Mouse (Mus musculus): ENCODE measurements at regions not wholly inside any gene's neighbourhood (a gene's known extent, or its start where the extent isn't known, plus 50 kb on each side); places are given as distances from the start of the nearest gene placed in this dataset.

DNA sequence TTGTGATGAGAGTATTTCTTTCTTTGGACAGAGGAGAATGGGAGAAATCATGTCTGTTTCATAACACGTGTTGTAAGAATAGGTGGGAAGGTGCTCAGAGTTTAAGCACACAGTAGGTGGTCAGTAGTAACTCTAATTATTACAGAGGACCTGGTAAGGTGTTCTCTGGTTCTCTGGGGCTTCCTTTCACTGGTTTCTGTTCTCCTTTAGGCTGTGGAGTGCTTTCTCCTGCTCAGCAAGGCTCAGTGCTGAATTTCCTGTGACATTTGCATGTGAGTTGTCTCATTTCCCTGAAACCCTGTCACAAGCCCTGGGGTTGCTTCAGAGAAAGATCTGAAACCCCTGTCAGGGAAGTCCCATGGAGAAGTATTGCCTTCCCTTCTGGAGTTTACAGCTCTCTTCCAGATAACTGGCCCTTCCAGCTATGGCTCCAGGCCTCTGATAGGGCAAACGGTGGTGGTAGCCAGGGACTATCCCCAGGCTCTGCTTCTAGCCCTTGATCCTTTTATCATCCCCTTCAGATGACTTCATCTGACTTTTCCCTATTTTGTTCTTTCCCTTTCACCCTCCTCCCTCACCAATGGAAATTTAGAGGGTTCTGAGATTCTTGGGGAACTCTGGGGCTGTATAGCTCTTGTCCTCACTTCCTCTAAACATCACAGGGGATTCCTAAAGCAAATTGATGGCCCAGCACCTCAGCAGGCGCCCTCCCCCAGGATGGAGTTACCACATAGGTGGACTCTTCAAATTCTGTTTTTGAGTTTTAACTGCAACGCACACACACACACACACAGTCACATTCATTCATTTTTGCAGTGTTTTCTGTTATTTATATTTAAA lies 199.6 kb upstream of the Marcks start:
- TF ChIP-seq JUND (conservative IDR thresholded peaks at IDR 0.05; ENCODE audit: low read depth, low read length) (peak; percentile 77), BHLHE40 (IDR thresholded peaks at IDR 0.05; ENCODE audit: low read depth, low read length) (peak; percentile 91), EP300 (IDR thresholded peaks at IDR 0.05; ENCODE audit: low read length) (peak; percentile 98), CHD2 (IDR thresholded peaks at IDR 0.05; ENCODE audit: low read length) (peak; percentile 72), ETS1 (conservative IDR thresholded peaks at IDR 0.05; ENCODE audit: low read depth, low read length) (peak; percentile 96), MYC (IDR thresholded peaks at IDR 0.05; ENCODE audit: low read depth, low read length) (peak; percentile 81), KAT2A (IDR thresholded peaks at IDR 0.05; ENCODE audit: insufficient replicate concordance, low read length) (no peak), TBP (conservative IDR thresholded peaks at IDR 0.05; ENCODE audit: low read depth, low read length) (0 out of 2 replicates have a peak, but pooled peaks have one; percentile 31), USF1 (IDR thresholded peaks at IDR 0.05; ENCODE audit: low read depth, low read length) (no peak), ELF1 (IDR thresholded peaks at IDR 0.05; ENCODE audit: low read depth, low read length) (peak; percentile 53), ZC3H11A (IDR thresholded peaks at IDR 0.05; ENCODE audit: low read depth, low read length) (no peak), NELFE (IDR thresholded peaks at IDR 0.05; ENCODE audit: low read depth, low read length) (no peak), ZNF384 (IDR thresholded peaks at IDR 0.05; ENCODE audit: low read depth, low read length) (peak; percentile 56), PAX5 (IDR thresholded peaks at IDR 0.05; ENCODE audit: low read length) (no peak), MAZ (IDR thresholded peaks at IDR 0.05; ENCODE audit: low read depth, low read length) (peak; percentile 35), USF2 (conservative IDR thresholded peaks at IDR 0.05; ENCODE audit: low read depth, low read length) (no peak; the same call in 1 of the 2 replicates), MXI1 (IDR thresholded peaks at IDR 0.05; ENCODE audit: low read depth, low read length) (no peak; the same call in 1 of the 2 replicates), GABPA (IDR thresholded peaks at IDR 0.05; ENCODE audit: insufficient replicate concordance, low read depth, low read length) (no peak), MAFK (IDR thresholded peaks at IDR 0.05; ENCODE audit: insufficient replicate concordance, low read length) (peak; percentile 93), POLR2AphosphoS2 (IDR thresholded peaks at IDR 0.05; ENCODE audit: low read depth, low read length) (no peak), CHD1 (IDR thresholded peaks at IDR 0.05; ENCODE audit: low read depth, low read length) (0 out of 2 replicates have a peak, but pooled peaks have one; percentile 76), TCF12 (IDR thresholded peaks at IDR 0.05; ENCODE audit: low read depth, low read length) (peak; percentile 90), RAD21 (IDR thresholded peaks at IDR 0.05; ENCODE audit: low read depth, low read length) (peak; percentile 22), E2F4 (IDR thresholded peaks at IDR 0.05; ENCODE audit: insufficient replicate concordance, low read depth, low read length) (no peak), POLR2A (IDR thresholded peaks at IDR 0.05; ENCODE audit: low read depth, low read length) (no peak), CTCF (conservative IDR thresholded peaks at IDR 0.05 in 1 of 2, IDR thresholded peaks at IDR 0.05 in 1 of 2; ENCODE audit: low read depth in 2 of 2, low read length in 2 of 2) (no peak), RCOR1 (conservative IDR thresholded peaks at IDR 0.05; ENCODE audit: low read depth, low read length) (peak; percentile 97), ZMIZ1 (IDR thresholded peaks at IDR 0.05; ENCODE audit: low read depth, low read length) (no peak), MAX (IDR thresholded peaks at IDR 0.05; ENCODE audit: low read length) (peak; percentile 91), SIN3A (IDR thresholded peaks at IDR 0.05; ENCODE audit: low read length) (peak; percentile 77), HCFC1 (IDR thresholded peaks at IDR 0.05; ENCODE audit: low read depth, low read length) (peak; percentile 19), ZKSCAN1 (IDR thresholded peaks at IDR 0.05; ENCODE audit: borderline replicate concordance, low read depth, low read length) (peak; percentile 100), JUN (IDR thresholded peaks at IDR 0.05; ENCODE audit: insufficient read depth, low read depth, low read length) (peak; percentile 59; the same call in 1 of the 2 replicates), SMC3 (IDR thresholded peaks at IDR 0.05; ENCODE audit: low read depth, low read length) (no peak), UBTF (IDR thresholded peaks at IDR 0.05; ENCODE audit: low read depth, low read length) (no peak), MEF2A (IDR thresholded peaks at IDR 0.05; ENCODE audit: borderline replicate concordance, low read depth, low read length) (peak; percentile 93), IRF4 (IDR thresholded peaks at IDR 0.05; ENCODE audit: low read depth, low read length) (peak; percentile 99), NRF1 (IDR thresholded peaks at IDR 0.05; ENCODE audit: low read depth, low read length) (no peak)
- Histone ChIP-seq H3K79me2 (replicated peaks; ENCODE audit: control insufficient read depth, extremely low read depth, insufficient read depth, poor library complexity, severe bottlenecking) (no peaks in the 10 kb centered on the region), H3K27me3 (replicated peaks) (no peaks in the 10 kb centered on the region), H3K36me3 (replicated peaks in 1 of 2; ENCODE audit: control insufficient read depth in 1 of 2, insufficient read depth in 1 of 2, low read length in 1 of 2) (no peaks in the 10 kb centered on the region), H3K4me2 (ENCODE audit: insufficient read depth, low read depth, poor library complexity, severe bottlenecking) (peak overlapping the region; percentile 86), H3K4me3 (replicated peaks in 1 of 3; ENCODE audit: low read depth in 2 of 3, low read length in 2 of 3, poor library complexity in 1 of 3) (no peak overlapping the region), H3K4me1 (ENCODE audit: control insufficient read depth in 1 of 2, insufficient read depth in 2 of 2) (peaks cover 31 to 78% of the 10 kb centered on the region in 2 experiments), H3K9me3 (replicated peaks; ENCODE audit: low read length) (peaks cover 6% of the 10 kb centered on the region), H3K9ac (ENCODE audit: insufficient read depth, low read depth) (no peak overlapping the region), H3K27ac (ENCODE audit: insufficient read depth, low read depth) (peak overlapping the region; percentile 74; the same call in 1 of the 2 replicates)
- in situ Hi-C loops (cut with MboI; ENCODE audit: low pct_ligation_motif_present, low pct_unique_long_range_greater_than_20kb, low sequenced_read_pairs) (loop anchor here (5.0 kb wide), 1 partner anchor 201 kb away; the partner anchor contains the start of gene Marcks), dilution Hi-C loops (cut with MboI; ENCODE audit: extremely low pct_ligation_motif_present, extremely low pct_unique_long_range_greater_than_20kb, low sequenced_read_pairs) (no loop called here)
- peak; percentile 92 for DNase-seq (ENCODE audit: extremely low read depth)

Measured in CH12.LX (cell line).